In the genomic region with DNA sequence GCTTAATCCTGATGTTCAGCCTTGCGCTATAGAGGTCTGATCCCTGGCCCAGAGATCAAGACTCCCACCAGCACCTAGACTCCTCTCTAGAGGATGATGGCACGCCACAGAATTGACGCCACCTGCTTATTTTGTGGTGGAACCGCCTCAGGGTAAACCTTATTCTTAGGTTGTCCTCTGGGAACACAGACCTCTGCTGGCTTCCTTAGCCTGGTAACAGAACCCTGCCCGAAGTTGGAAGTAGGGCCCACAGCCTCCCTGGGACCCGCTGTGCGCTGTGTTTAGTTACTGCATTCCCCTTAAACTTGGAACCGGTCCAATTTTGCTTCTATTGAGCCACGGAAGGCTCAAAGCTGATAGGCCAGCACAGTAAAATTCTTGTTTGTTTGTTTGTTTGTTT, we compare ENCODE assay signal across 11 mouse cellular contexts. TPM values are rescaled to one million over a fixed set of nuclear protein-coding genes. Genes with fewer than 3 reads are reported as not detected.
DNase-seq lines count a peak whose midpoint lies in the region; ATAC-seq lines count a peak whose summit lies in the region.
"Had no signal": no experiment of that assay in that cellular context is flagged by ENCODE, and none has a peak within 500 bp of the region (broad histone marks: within the 10 kb centered on the region; RNA-seq: fewer than 3 reads in every experiment).

No protein-coding gene starts in this region.

- 2% methylated on average over 9 of the region's 9 CpGs for WGBS in hindbrain, embryonic 10.5 days
- WGBS in hindbrain, embryonic 16.5 days = 4% methylated on average over 9 of the region's 9 CpGs
- 4% methylated on average over 9 of the region's 9 CpGs for WGBS in embryonic facial prominence, embryonic 12.5 days
- 4% methylated on average over 9 of the region's 9 CpGs for WGBS in limb, embryonic 13.5 days

- H3K4me1 ChIP-seq in hindbrain, embryonic 10.5 days (replicated peaks) = peaks cover 55% of the 10 kb centered on the region
- H3K4me1 ChIP-seq in hindbrain, embryonic 16.5 days (ENCODE audit: control insufficient read depth, insufficient read depth, low read depth, low read length) = peaks cover 24% of the 10 kb centered on the region
- H3K4me1 ChIP-seq in embryonic facial prominence, embryonic 12.5 days = peaks cover 23% of the 10 kb centered on the region
- H3K4me1 ChIP-seq in limb, embryonic 13.5 days = peaks cover 33% of the 10 kb centered on the region

- no peak overlapping the region for H3K27ac ChIP-seq in hindbrain, embryonic 10.5 days
- no peak overlapping the region for H3K27ac ChIP-seq in hindbrain, embryonic 16.5 days (ENCODE audit: low read depth, low read length)
- H3K27ac ChIP-seq in embryonic facial prominence, embryonic 12.5 days = no peak overlapping the region
- no peak overlapping the region for H3K27ac ChIP-seq in limb, embryonic 13.5 days
- H3K27ac ChIP-seq: midbrain, embryonic 12.5 days had no signal

- H3K4me3 ChIP-seq in hindbrain, embryonic 10.5 days = peak overlapping the region; percentile 60
- H3K4me3 ChIP-seq in hindbrain, embryonic 16.5 days (ENCODE audit: low read length) = no peak overlapping the region
- 0 out of 2 replicates have a peak overlapping the region, but pooled peaks have one; percentile 44 for H3K4me3 ChIP-seq in embryonic facial prominence, embryonic 12.5 days
- peak overlapping the region; percentile 47 for H3K4me3 ChIP-seq in limb, embryonic 13.5 days

- no peak for ATAC-seq in hindbrain, embryonic 16.5 days
- ATAC-seq in embryonic facial prominence, embryonic 12.5 days (ENCODE audit: insufficient number of reproducible peaks, insufficient read depth, low FRiP score, low TSS enrichment) = no peak
- no peak for ATAC-seq in limb, embryonic 13.5 days (ENCODE audit: low FRiP score, low read depth)

- DNase-seq in hindbrain, embryonic 10.5 days (ENCODE audit: low spot score) = peak; percentile 35
- DNase-seq in ES-CJ7 (ENCODE audit: low read depth, low spot score) = peak; percentile 35
- DNase-seq in layer of hippocampus, postnatal 36 days = no peak
- DNase-seq in left cerebral cortex, adult 18-20 months (ENCODE audit: low spot score in 2 of 2) = no peak
- no peak for DNase-seq in cerebellum, postnatal 4 days (ENCODE audit: low spot score in 2 of 2)
- DNase-seq: gastrocnemius, postnatal 14 days had no signal

- H3K9ac ChIP-seq in hindbrain, embryonic 16.5 days (ENCODE audit: low read depth, low read length) = no peak overlapping the region
- no peak overlapping the region for H3K9ac ChIP-seq in embryonic facial prominence, embryonic 12.5 days
- H3K9ac ChIP-seq in limb, embryonic 13.5 days = no peak overlapping the region
- H3K9ac ChIP-seq: midbrain, embryonic 12.5 days had no signal

- H3K36me3 ChIP-seq in hindbrain, embryonic 10.5 days = no peaks in the 10 kb centered on the region
- H3K36me3 ChIP-seq in hindbrain, embryonic 16.5 days (ENCODE audit: control insufficient read depth, insufficient read depth, low read length) = no peaks in the 10 kb centered on the region
- no peaks in the 10 kb centered on the region for H3K36me3 ChIP-seq in embryonic facial prominence, embryonic 12.5 days
- H3K36me3 ChIP-seq in limb, embryonic 13.5 days = no peaks in the 10 kb centered on the region
- H3K36me3 ChIP-seq: G1E; midbrain, embryonic 12.5 days had no signal

- H3K9me3 ChIP-seq in hindbrain, embryonic 10.5 days = 0 out of 2 replicates have a peak, but pooled peaks cover 7% of the 10 kb centered on the region
- no peaks in the 10 kb centered on the region for H3K9me3 ChIP-seq in hindbrain, embryonic 16.5 days (ENCODE audit: control insufficient read depth, low read length)
- H3K9me3 ChIP-seq in embryonic facial prominence, embryonic 12.5 days = no peaks in the 10 kb centered on the region
- 0 out of 2 replicates have a peak, but pooled peaks cover 3% of the 10 kb centered on the region for H3K9me3 ChIP-seq in limb, embryonic 13.5 days
- H3K9me3 ChIP-seq: midbrain, embryonic 12.5 days had no signal

- no peak overlapping the region for H3K4me2 ChIP-seq in hindbrain, embryonic 16.5 days (ENCODE audit: low read length)
- H3K4me2 ChIP-seq in embryonic facial prominence, embryonic 12.5 days (replicated peaks) = peak overlapping the region; percentile 89
- H3K4me2 ChIP-seq in limb, embryonic 13.5 days (replicated peaks) = peak overlapping the region; percentile 86

- H3K27me3 ChIP-seq in hindbrain, embryonic 10.5 days (ENCODE audit: insufficient read depth, poor library complexity, severe bottlenecking) = peaks cover 89% of the 10 kb centered on the region
- peaks cover 41% of the 10 kb centered on the region for H3K27me3 ChIP-seq in hindbrain, embryonic 16.5 days (replicated peaks; ENCODE audit: control insufficient read depth, insufficient read depth, low read length)
- H3K27me3 ChIP-seq in embryonic facial prominence, embryonic 12.5 days = peaks cover 46% of the 10 kb centered on the region
- H3K27me3 ChIP-seq in limb, embryonic 13.5 days = peaks cover 74% of the 10 kb centered on the region

RNA-seq across cellular contexts. Expression of a gene that starts 2.3 kb away (rescaled TPM):
- polyA plus RNA-seq in hindbrain, embryonic 10.5 days (2016; fragmentation: Nextera tagmentation; extraction: Ambion mirVana) = 1.9 and 3.0 TPM in 2 replicates
- 7.3 and 9.0 TPM in 2 replicates for polyA plus RNA-seq in hindbrain, embryonic 16.5 days (2015; fragmentation: Nextera tagmentation; extraction: Ambion mirVana)
- 10.1 and 13.4 TPM in 2 replicates for polyA plus RNA-seq in embryonic facial prominence, embryonic 12.5 days (2016; fragmentation: Nextera tagmentation; extraction: Ambion mirVana)
- 2.6 and 3.4 TPM in 2 replicates for polyA plus RNA-seq in limb, embryonic 13.5 days (2015; fragmentation: Nextera tagmentation; extraction: Ambion mirVana)
- total RNA-seq in layer of hippocampus, postnatal 36 days (2021) = 1 to 10 TPM; 2.5 to 3.8 TPM
- 1 to 10 TPM; 3.8 to 4.1 TPM for total RNA-seq in left cerebral cortex, adult 18-20 months (2021)
- polyA plus RNA-seq: G1E had no signal

Comparison
In these comparisons a context has a peak if more than half of its experiments do, and no peak if none do; other contexts are left out.
1. DNase-seq: peak in hindbrain, embryonic 10.5 days (single experiment) and ES-CJ7 (single experiment); none in layer of hippocampus, postnatal 36 days (0 of 2), left cerebral cortex, adult 18-20 months (0 of 2) and cerebellum, postnatal 4 days (0 of 2).